Mouse (Mus musculus): ENCODE measurements around the gene Enthd1.

DNA sequence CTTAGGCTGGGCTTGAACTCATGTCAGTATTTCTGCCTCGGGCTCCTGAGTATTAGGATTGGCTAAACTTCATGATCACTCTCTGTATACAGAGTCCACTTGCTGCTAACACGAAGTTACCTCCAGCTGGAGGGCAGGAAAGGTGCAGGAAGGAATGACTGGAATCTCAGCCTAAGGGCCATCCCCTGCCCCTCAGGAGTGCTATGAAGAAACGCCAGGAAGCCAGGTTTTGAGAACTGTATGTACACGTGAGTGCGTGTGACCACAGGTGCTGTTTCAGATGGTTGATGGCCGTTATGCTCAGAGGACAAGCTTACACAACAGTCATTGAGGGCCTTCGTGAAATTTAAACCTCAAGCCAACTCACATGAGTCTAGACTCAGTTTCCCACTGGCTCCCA, 4.2 kb upstream of the Enthd1 start:
- TF ChIP-seq CTCF (IDR thresholded peaks at IDR 0.05; ENCODE audit: low read depth, low read length) = no peak
- TF ChIP-seq TAL1 (conservative IDR thresholded peaks at IDR 0.05; ENCODE audit: low read depth, low read length) = no peak
- TF ChIP-seq POLR2AphosphoS5 (IDR thresholded peaks at IDR 0.05; ENCODE audit: insufficient replicate concordance, low read depth, low read length) = no peak
- TF ChIP-seq GATA2 (IDR thresholded peaks at IDR 0.05; ENCODE audit: borderline replicate concordance, low read depth, low read length) = no peak
